In genomic region chr2:139370070-139370469, GRCm38 (mm10) we compare ENCODE assay signal across 11 mouse cellular contexts.
DNase-seq lines count a peak whose midpoint lies in the region; ATAC-seq and TF ChIP-seq lines count a peak whose summit lies in the region.
"Had no signal": no experiment of that assay in that cellular context is flagged by ENCODE, and none has a peak within 500 bp of the region (broad histone marks: within the 10 kb centered on the region; RNA-seq: fewer than 3 reads in every experiment).

No protein-coding gene starts in this region.

- H3K4me1 ChIP-seq in embryonic facial prominence, embryonic 11.5 days (ENCODE audit: control insufficient read depth, insufficient read depth, low read length) = no peaks in the 10 kb centered on the region
- no peaks in the 10 kb centered on the region for H3K4me1 ChIP-seq in embryonic facial prominence, embryonic 10.5 days
- H3K4me1 ChIP-seq: limb, embryonic 15.5 days had no signal

- H3K9me3 ChIP-seq in embryonic facial prominence, embryonic 11.5 days (replicated peaks; ENCODE audit: control insufficient read depth, low read length) = no peaks in the 10 kb centered on the region
- no peaks in the 10 kb centered on the region for H3K9me3 ChIP-seq in embryonic facial prominence, embryonic 10.5 days
- H3K9me3 ChIP-seq: limb, embryonic 15.5 days had no signal

- 55% methylated on average over 1 of the region's 1 CpGs for WGBS in embryonic facial prominence, embryonic 11.5 days
- WGBS in embryonic facial prominence, embryonic 10.5 days = 39% methylated on average over 1 of the region's 1 CpGs

- H3K9ac ChIP-seq in embryonic facial prominence, embryonic 11.5 days (replicated peaks; ENCODE audit: low read length) = no peak overlapping the region
- H3K9ac ChIP-seq: limb, embryonic 15.5 days had no signal

- no peaks in the 10 kb centered on the region for H3K36me3 ChIP-seq in embryonic facial prominence, embryonic 11.5 days (replicated peaks; ENCODE audit: control insufficient read depth, insufficient read depth, low read depth, low read length)
- H3K36me3 ChIP-seq in embryonic facial prominence, embryonic 10.5 days (replicated peaks) = no peaks in the 10 kb centered on the region
- H3K36me3 ChIP-seq: limb, embryonic 15.5 days had no signal

- DNase-seq in embryonic facial prominence, embryonic 11.5 days (ENCODE audit: low spot score) = peak; percentile 66
- DNase-seq in embryonic facial prominence, embryonic 10.5 days (ENCODE audit: low spot score) = no peak
- DNase-seq in layer of hippocampus, adult 2 months (ENCODE audit: low spot score in 2 of 2) = peak; percentile 23 to 55
- DNase-seq in layer of hippocampus, postnatal 10 days (ENCODE audit: low spot score in 2 of 2) = no peak
- peak; percentile 55 for DNase-seq in NIH3T3 (ENCODE audit: low read depth)
- DNase-seq in hindlimb bud, embryonic 11.5 days (ENCODE audit: extremely low spot score, low read depth, low spot score) = peak; percentile 20
- DNase-seq in urinary bladder, postnatal 4 days (ENCODE audit: low spot score in 2 of 2) = no peak

- no peak overlapping the region for H3K4me2 ChIP-seq in embryonic facial prominence, embryonic 11.5 days (ENCODE audit: low read depth, low read length)
- H3K4me2 ChIP-seq: limb, embryonic 15.5 days had no signal

- peak; percentile 82 for TF ChIP-seq CTCF in layer of hippocampus, adult 2 months (conservative IDR thresholded peaks at IDR 0.05)

- no peak overlapping the region for H3K27ac ChIP-seq in embryonic facial prominence, embryonic 11.5 days (replicated peaks; ENCODE audit: low read depth, low read length)
- H3K27ac ChIP-seq in embryonic facial prominence, embryonic 10.5 days (replicated peaks) = no peak overlapping the region
- H3K27ac ChIP-seq in layer of hippocampus, adult 2 months = no peak overlapping the region
- H3K27ac ChIP-seq: limb, embryonic 15.5 days had no signal

- H3K27me3 ChIP-seq in embryonic facial prominence, embryonic 11.5 days (ENCODE audit: control insufficient read depth, insufficient read depth, low read length) = no peaks in the 10 kb centered on the region
- no peaks in the 10 kb centered on the region for H3K27me3 ChIP-seq in embryonic facial prominence, embryonic 10.5 days (replicated peaks; ENCODE audit: low read depth, poor library complexity, severe bottlenecking)
- H3K27me3 ChIP-seq: limb, embryonic 15.5 days had no signal

- H3K4me3 ChIP-seq in embryonic facial prominence, embryonic 11.5 days (ENCODE audit: low read depth, low read length) = no peak overlapping the region
- no peak overlapping the region for H3K4me3 ChIP-seq in embryonic facial prominence, embryonic 10.5 days
- no peak overlapping the region for H3K4me3 ChIP-seq in layer of hippocampus, adult 2 months
- H3K4me3 ChIP-seq: limb, embryonic 15.5 days had no signal

- ATAC-seq in embryonic facial prominence, embryonic 11.5 days (replicated peaks; ENCODE audit: insufficient number of reproducible peaks, low FRiP score, low TSS enrichment, low read depth) = no peak
- ATAC-seq in activated CD4-positive, CD25-positive, alpha-beta regulatory T cell, adult 4 months = no peak
- ATAC-seq: CD4-positive, CD25-positive, alpha-beta regulatory T cell, adult 4 months; inflammation-experienced regulatory T-cells, adult 6 months had no signal

Comparison
In these comparisons a context has a peak if more than half of its experiments do, and no peak if none do; other contexts are left out.
1. DNase-seq: peak in embryonic facial prominence, embryonic 11.5 days (single experiment), layer of hippocampus, adult 2 months (2 of 2), NIH3T3 (single experiment) and hindlimb bud, embryonic 11.5 days (single experiment); none in embryonic facial prominence, embryonic 10.5 days (single experiment), layer of hippocampus, postnatal 10 days (0 of 2) and urinary bladder, postnatal 4 days (0 of 2).